Mouse (Mus musculus) ovary, postnatal 10 days (tissue): ENCODE measurements around the gene Gm45902.

Experiments
- DNase-seq: peaks from one replicate; pipeline ENCODE4 v3.0.0; 2022; ENCODE audit warnings: low spot score

The Gm45902 gene

GRCm38 (mm10) chr2:3512552-3513454 lies at the start of gene Gm45902, which contains the start of the genes Hspa14 and Cdnf:
Gene Gm45902 (minus strand): TSS chr2:3512790.
Gene Hspa14 (minus strand): TSS chr2:3512814.
Gene Cdnf (plus strand): TSS chr2:3513030.
- DNase-seq = peak; percentile 83

DNA sequence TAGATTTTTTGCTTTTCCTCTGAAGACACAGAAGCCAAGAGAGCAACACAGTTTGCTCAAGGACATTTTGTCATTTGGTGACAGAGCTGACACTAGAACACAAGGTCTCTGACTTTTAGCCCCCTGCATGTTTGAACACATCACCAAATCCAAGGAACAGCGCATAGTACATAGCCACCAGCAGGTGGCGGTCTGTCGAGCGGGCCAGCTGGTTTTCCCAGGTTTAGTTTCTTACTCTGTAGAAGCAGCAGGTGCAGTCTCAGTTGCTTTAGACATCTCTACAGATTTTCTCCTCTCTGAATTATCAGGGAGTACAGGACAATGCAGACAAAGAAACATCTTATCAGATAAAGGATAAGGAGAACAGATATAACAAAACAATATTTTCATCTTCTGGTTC lies 34.0 kb upstream of the Gm45902 start:
- peak; percentile 4 for DNase-seq

GRCm38 (mm10) chr2:3546055-3546454 lies 33.5 kb upstream of the Gm45902 start:
- no peak for DNase-seq

DNA sequence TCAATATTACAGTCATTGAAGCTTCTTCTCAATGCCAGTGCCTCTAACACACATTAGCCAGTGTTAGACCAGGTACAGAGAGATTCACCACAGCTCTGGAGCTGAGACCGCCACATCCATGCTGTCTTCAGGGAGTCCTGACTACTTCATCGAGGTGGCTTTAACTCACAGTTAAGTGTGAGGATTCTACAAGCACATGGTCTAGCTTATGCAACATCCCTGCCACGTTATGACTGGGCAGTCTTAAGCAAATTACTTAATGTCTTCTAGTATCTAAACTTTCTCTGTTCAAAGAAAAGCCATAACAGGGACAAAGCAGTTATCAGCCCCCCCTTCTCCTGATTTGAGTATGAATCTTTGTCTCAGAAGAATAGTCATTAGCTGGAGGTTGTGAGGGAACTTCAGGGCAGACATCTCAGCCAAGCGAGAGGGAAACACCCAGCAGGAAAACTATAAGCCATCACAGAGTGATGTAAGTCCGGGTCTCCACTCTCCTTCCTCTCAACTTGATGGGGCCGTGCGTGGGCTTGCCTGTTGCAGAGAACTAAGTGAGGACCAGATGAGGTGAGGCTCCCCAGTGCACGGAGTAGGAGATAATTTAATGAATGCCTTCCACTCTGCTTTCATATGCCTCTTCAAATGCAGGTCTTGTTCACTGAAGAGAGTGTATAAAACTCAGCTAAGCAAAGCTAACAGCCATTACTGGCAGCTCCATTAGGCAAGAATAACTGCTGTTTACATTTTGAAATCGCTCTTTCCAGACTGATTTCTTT lies 28.9 kb upstream of the Gm45902 start:
- no peak for DNase-seq

GRCm38 (mm10) chr2:3526288-3526687 lies 13.7 kb upstream of the Gm45902 start:
- DNase-seq = no peak

GRCm38 (mm10) chr2:3522558-3522957 lies 10.0 kb upstream of the Gm45902 start:
- no peak for DNase-seq

- DNase-seq = peak; percentile 1
These were observed 514 bp downstream of the Gm45902 start for GRCm38 (mm10) chr2:3512076-3512475.

DNA sequence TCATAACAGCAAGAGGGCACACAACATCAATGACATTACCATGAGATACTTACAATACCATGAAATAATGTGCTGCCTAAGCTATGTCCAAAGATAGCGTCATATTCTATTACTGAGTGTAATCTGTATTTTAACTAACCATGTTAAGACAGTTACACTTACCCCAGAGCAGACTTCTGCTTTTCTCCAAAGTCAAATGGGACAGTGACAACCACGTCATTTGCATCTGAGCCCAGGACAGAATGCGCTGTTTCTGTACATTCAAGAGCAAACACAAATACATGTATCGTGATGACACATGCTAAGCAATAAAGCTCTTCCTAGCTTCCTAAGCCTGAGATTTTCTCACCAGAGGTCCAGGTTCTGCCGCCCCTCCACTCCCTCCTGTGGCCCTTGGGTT lies 11.7 kb downstream of the Gm45902 start:
- no peak for DNase-seq

DNA sequence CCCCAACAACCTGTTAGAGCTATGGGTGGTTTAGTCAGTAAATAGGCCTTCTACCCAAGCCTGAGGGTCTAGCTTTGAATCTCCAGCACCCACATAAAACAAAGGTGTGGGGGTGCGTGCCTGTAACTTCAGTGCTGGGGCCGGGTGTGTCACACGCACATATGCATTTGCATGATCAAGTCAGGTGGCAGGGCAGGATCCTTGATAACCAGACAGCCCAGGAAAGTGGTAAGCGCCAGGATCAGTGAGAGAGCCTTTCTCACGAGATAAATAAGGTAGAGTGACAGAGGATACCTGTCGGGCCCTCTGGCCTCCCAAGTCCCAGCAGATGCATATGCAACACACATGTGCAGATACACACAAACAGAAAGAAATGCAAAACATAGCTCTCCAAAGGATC lies 13.0 kb downstream of the Gm45902 start:
- no peak for DNase-seq

- no peak for DNase-seq
These were observed 18.7 kb downstream of the Gm45902 start for GRCm38 (mm10) chr2:3493833-3494409.

DNA sequence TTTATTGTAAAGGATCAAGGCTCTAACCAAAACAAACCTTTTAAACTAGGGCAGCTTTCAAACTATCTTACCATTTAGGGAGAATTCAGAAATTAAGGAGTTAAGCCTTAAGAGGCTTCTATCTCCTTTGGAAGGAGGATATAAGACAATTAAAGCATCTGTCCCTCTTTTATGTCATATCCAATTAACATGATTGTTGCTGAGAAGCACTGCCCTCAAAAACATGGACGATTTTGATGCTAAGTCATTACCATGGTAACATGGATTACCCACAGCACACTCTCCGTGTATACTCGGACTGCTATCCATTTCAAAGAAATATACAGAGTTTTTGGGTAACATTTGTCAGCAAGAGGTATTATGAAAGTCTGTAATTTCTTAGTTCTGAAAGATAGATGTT lies 22.8 kb downstream of the Gm45902 start:
- no peak for DNase-seq

DNA sequence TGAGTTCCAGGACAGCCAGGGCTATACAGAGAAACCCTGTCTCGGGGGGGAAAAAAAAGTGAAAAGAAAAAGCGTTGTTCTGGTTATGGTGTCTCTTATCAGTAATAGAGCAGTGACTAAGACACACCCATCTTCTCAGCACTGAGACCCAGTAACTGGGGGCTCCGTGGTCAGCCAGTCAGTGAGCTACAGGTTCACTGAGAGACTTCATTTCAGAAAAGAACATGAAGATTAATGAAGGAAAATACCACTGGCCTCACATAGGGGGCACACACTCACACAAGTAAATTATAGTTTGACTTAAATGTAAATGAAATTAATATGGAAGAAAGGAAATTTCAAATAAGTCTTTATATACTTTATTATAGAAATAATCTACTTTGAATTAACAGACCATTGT lies 32.4 kb downstream of the Gm45902 start:
- DNase-seq = no peak

DNA sequence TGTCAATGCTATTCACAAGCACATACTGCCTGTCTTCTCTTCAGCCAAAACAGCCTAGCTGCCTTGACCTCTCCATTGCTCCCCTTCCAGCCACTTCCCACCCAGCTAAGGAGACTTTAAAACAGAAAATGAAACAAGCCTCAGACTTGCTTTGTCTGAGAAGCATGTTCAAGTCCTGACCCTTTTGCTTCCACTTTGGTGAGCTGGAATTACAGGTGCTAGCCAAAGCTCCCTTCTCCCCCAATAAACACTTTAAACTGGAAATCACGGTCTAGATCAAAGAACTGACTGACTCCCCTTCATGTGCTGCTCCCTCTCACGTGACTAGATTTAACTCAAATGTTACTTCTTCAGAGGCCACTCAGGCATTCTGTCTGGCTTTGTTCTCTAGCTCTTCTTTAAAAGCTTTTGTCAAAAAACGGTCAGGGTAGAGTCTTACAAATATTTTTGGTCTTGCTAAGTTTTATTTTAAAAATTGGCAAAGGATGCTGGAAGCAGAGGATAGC lies 36.8 kb downstream of the Gm45902 start:
- no peak for DNase-seq

DNA sequence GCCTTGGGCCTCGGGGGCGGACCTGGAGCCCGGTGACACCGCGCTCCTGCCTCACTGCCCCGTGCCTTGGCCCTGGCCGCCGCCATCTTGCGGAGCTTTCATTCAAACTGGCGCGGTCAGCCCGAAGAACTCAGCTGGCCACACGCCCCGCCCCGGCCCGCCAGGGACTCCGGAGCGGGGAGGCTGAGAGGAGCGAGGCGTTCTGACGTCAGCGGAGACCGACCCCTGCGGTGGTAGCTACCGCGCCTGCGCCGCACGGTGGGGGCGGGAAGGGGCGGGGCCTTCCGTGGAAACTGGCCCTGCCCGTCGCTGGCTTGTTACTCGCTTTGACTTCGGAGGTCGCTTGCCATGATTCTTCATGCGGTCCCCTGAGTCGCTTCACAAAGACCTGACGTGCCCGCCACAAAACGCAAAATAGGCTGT lies 37.7 kb downstream of the Gm45902 start, which contains the start of gene Suv39h2:
Gene Suv39h2, minus strand, starts transcription at position 171 of the 423 bp plus-strand sequence.
- DNase-seq = peak; percentile 92

GRCm38 (mm10) chr2:3474361-3474805 lies 38.2 kb downstream of the Gm45902 start:
- DNase-seq = peak; percentile 31

DNA sequence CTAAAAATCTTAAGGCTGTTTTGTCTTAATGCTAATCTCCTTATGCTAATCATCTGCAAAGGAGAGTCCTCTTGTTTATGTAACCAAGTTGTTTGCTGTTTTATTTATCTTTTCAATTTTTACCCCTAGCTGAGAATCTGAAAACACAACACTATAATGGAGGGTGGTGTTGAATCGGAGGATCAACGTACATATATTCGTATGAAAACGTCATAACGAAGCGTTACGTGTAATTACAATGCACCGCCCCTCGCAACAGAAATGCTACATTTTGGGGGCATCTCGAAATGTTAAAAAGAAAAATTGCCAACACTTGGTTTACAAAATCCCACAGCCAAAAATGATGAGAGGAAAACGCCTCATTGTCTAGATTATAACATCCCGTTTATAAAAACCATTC lies 38.7 kb downstream of the Gm45902 start:
- no peak for DNase-seq

DNA sequence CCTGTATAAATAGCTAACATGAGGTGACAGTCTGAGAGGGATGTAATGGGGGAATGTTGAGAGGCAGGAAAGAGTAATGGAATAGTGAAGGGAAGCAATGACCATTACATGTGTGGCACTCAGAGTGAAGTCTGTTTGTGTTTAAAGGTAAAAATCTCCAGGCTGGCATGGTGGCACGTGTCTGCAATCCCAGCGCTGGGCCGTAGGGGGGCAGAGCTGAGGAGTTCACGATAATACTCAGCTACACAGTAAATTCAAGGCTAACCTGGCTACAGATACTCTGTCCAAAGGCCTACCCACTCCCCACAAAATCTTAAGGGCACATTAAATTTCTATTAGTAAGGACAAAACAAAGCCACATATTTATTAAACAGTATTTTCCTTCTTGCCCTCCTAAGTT lies 56.0 kb downstream of the Gm45902 start:
- no peak for DNase-seq
